Mouse (Mus musculus): ENCODE results near the gene Hmox2.
"Not testable (repeated sequence)": the region's sequence is repeated elsewhere in the genome, so short reads cannot be mapped to it uniquely, and the experiment has no call there.

Gene Hmox2

DNA sequence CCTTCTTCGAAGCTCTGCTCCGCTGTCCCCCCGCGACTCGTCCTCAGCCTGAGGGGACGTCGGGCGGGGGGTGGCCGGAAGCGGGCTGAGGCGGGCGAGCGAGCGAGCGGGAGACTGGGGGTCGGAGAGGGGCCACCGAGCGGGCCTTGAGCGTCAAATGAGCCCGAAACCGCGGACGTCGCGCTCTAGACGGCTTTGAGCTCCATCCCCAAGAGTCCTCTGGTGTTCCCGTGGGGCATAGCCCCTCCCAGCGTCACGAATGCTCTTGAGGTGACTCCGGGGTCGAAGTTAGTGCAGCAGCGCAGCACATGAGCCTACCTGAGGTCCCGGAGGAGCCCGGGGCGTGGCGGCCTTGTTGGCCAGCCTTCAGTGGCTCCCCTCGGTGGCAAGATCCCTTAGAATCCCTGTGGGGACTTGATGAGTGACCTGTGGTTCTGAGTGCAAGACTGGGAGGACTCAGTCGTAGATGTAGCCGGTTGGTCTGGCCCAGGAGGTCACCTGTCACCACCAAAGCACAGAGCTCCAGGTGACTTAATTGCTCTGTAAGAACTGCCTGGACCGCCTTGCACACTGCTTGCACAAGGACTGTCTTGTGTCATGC, 467 bp downstream of the Hmox2 start:
- DNase-seq, result no peak

DNA sequence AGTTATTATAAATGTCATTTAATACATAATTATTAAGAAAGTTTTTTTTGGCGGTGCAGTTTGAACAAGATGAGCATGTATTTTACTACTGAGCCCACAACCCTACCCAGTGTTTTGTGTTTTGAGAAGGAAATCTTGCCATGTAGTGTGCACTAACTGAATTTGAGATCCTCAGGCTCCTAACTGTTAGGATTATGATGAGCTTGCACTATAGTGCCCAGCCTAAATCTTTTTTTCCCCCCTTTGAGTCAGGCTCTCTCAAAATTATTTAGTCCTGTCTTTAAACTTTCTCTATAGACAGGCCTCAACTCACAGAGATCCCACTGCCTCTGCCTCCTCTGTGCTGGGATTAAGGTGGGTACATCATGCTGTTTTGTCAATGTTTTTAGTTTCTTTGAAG, 1.4 kb downstream of the Hmox2 start:
- DNase-seq, result no peak

DNA sequence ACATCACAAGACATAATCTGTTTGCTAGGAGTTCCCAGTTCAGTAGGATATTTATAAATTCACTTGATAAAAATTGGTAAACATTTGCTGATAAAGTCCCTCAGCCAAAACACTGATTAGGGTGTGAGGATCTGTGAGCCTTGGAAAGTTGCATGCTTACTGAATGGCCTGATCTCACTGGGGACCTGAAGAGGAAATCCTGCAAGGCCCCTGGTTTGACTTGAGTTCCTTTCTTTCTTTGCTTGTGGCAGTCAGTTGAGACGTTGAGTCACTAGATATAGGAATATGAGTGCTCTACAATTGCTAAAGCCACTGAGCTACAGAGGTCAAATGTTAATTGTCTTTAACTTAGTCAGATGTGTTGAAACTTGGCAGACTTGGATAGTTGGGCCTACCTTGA, 1.8 kb downstream of the Hmox2 start:
- no peak for DNase-seq

DNA sequence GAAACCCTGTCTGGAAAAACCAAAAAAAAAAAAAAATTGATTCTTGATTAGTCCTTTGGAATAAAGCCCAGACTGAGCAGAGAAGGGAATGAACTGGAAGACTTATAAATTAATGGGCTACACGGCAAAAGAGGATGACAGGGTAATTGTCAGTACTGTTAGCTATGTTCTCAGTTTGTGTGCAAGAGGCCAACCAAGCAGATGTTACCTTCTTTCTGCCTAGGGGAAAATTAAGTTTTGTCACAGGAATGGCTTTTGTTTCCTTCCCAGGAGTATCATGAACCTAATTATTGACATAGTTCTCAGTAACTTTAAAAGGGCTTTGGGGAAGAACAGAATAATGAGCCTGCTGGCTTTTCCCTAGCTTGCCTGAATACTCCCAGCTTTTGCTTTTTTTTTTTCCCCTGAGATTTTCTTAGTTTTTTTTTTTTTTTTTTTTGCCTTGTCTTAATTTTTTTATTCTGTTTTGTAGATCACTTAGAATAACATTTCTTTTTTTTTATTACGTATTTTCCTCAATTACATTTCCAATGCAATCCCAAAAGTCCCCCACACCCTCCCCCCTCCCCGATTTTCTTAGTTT, 4.7 kb downstream of the Hmox2 start:
- DNase-seq, result no peak

DNA sequence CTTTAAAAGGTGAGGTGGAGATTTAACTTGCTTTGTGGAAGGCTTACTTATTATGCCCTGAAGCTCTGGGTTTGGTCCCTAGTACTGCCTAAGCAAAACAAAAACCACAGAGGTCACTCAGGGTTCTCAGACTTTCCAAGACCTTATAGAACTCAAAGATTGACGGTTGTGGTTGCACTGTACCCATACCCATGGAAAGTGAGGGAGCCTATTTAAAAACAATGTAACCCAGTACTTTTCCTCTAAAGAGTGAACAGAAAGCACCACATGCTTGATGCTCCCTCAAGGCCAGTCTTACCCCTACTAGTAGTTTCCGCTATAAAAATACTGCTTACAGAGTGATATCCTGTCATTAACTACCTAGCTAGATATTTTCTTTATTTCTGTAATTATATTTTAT, 10.1 kb downstream of the Hmox2 start:
- no peak for DNase-seq

DNA sequence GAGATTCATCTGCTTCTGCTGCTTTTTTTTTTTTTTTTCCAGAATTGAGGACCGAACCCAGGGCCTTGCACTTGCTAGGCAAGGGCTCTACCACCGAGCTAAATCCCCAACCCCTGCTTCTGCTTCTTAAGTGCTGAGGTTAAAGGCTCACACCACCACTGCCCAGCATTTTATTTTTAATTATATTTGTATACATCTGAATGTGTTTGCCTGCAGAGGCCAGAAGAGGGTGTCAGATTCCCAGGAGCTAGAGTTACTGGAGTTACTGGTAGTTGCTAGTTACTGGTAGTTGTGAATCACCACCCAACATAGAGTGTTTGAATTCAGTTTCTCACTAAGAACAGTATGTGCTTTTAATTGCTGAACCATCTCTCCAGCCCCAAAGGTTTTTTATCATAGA, 13.8 kb downstream of the Hmox2 start:
- no peak for DNase-seq

DNA sequence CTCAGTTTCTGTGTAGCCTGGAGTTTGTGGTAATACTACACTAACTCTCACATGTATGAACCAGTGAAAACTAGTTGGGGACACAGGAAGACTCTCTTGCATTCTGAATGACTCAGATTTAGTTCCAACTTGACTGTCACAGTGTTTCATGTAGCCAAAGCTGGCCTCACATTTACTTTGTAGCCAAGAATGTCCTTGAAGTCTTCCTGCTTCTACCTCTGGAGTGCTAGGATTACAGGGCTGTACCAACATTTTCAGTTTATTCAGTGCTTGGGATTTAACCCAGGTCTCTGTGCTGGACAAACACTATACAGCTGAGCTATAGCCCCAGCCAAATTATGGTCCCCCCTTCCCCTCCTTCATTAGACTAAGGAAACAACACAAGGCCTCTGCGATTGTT, 16.0 kb downstream of the Hmox2 start:
- no peak for DNase-seq

DNA sequence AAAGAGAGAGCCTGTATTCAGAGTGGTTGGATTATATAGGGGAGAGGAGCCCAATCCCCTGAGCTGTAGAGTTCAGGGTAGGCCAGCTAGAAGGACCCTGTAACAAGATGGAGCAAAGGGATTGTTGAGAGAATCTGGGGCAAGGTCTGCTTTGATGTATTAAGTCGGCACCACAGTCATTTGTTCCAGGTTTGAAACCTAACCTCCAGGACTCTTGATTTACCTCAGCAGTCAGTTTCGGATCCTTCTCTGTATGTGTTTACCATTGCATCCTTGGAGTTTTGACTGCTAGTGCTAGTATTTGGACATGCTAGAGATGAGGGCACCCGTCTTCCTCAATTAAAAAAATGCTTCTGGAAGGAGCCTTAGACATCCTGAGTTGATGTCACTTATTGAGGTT, 26.0 kb downstream of the Hmox2 start:
- DNase-seq, result no peak

DNA sequence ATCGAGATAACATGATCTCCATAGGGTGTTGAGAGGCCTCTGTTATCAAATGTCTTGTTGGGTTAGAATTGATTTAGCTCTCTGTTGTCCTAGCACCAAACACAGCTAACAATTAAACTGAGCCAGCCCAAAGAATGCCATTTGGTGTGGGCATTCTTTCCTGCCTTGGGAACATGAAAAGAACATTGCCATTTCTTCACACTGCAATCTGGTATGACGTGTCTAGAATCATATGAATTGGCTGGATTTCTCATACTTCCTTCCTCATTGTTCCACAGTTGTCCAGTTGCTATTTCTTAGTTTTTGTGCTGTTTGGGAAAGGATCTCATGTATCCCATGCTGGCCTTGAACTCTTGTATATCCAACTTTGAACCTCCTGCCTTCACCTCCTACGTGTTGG, 27.9 kb downstream of the Hmox2 start:
- no peak for DNase-seq

DNA sequence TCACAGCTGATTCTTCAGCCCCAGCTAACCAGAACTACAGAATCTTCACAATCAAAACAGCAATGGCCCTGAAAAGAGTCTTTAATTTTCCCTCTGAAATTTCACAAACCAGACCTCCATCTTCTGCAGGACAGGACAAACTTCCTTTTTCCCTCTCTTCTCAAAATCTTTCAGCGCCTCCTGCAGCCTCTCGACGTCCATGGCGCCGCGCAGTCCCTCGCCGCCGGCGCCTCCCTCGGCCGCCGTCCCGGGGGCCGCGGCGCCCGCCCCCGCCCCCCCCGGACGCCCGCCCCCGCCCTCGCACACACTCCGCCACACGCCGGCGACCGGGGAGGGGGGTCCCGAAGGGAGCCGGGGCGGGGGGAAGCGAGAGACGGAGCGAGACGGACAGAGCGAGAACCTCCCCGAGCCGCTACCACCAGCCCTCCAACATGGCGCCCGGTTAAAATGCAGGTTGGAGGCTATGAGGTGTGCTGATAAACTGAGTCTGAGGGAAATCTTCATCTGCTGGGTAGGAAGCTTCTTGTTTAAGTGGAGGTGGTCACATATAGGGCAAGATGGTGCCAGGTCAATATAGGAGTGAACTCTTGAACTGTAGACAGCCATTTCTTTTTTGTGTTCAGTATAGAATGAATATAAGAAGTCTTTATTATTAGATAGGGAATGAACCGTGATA, 30.6 kb downstream of the Hmox2 start:
- not testable (repeated sequence) for DNase-seq

DNA sequence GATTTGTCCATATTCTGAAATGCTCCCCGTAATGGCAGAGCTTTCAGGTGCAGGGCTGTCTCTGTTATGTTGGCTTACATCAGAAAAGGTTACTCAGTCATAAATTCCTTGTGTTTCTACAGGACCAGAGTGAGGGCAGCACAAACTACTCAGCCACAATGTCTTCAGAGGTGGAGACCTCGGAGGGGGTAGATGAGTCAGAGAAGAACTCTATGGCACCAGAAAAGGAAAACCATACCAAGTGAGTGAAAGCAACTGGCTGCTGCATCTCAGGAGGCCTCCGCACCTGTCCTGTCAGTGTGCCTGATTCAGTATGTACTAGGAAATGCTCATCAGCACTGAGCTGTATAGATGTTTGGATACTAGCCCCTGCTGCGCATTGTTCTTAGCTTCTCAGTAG, 36.3 kb downstream of the Hmox2 start:
- DNase-seq, result no peak

DNA sequence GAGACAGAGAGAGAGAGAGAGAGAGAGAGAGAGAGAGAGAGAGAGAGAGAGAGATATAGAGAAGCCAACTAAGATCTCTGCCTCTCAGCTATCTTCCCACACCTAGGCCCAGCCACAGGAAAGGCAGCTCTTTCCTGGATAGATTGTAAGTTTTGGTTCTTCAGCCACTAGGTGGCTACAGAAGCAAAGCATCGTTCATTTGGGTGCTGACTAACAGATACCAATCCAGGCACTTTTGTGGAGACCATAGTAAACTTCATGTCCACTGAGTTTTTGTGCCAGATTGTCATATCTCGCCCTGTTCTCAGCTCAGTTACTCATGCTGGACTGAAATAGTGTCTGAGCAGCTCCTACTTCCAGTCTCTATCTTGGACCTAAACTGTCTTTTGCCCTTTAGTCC, 37.1 kb downstream of the Hmox2 start:
- DNase-seq, result peak in 1 of 2 experiments; percentile 41

DNA sequence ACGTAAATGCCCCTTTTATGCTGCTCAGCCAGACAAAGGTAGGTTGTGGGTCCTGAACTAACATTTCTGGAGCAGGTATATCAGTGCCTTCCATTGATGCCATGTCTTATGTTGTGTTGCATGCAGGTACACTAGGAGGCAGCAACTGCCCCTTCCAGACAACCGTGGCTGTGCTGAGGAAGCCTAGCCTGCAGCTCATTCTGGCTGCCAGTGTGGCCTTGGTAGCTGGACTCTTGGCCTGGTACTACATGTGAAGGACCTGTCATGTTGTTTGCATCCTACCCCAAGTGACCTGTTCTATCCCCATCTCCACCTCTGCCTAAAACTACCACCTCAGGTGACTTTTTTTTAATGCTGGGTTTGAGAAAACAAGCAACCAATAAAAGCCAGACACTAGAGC, 39.7 kb downstream of the Hmox2 start:
- no peak for DNase-seq

DNA sequence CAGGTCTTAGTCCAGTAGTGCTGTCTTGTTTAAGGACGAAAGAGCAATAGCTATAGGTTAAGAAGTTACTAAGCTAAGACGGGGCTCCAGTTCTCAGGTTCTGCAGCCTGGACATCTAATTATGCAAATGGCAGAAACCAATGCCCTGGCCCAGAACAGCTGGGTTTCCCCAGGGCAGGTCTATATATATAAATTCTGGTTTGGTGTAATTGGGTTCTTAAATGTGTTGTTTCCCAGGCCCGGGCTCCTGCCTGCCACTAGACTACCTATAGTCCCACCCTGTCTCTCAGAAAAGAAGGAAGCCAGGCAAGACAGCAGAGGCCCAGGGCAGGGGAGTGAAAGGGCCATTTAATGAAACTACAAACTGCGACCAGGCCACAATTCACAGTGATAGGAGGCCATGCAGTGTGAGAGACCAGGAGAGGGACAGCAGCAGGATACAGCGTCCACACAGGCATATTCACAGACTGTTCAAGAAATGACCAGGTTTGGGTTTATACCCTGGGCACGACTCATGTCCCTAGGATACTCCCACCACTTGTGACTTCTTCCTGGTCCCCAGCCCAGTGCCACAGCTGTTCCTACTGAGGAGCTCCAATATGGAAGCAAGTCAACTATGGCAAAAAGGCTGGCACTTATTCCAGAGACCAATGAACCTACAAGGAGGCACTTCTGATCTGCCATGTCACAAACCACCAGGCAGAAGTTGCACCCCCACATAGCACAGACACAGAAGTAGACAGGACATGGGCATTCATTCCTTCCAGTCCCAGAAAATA, 41.0 kb downstream of the Hmox2 start:
- DNase-seq, result no peak

DNA sequence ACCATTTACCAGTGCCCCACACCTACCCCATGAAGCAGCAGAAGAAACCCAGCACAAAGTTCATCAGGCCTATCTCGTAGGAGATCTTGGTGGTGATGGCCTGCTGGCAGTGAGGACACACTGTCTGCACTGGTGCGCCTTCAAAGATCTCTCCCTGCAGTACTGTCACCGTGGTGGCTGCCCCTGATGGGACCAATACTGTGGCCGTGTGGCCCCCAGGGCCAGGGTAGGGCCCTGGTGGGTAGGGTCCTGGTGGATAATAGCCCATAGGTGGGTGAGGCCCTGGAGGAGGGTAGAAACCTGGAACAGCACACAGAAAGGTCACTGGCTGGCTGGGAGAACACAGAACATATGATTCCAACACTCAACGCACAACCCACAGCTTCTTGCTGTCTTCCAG, 42.6 kb downstream of the Hmox2 start:
- DNase-seq, result no peak

DNA sequence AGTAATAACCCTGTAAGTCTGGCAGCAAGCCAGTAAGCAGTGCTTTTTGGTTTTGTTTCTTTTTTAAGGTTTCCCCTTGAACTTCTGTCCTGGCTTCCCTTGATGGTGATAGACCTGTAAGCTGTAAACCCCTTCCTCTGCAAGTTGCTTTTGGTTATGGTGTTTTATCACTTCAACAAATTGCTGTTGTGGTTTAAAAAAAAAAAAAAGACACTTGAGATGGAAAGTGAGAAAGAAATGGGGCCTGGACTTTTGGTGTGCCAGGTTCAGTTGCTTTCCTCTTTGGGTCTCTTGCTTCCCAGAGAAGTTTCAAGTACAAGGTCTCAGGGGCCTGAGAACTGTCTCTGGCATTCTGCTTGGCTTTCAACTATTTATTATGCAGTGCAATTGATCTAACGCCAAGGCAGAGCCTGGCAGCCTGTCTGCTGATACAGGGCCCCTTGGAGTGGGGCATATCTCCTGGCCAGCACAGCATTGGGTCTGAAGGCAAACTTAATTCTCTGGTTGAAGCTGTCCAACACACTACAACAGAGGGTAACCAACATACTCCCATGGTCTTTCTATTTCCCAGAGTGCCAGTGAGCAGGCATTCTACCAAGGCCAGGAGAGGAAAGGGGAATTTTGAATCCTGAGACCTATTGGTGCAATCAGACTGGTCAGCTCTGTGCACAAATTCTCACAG, 47.3 kb downstream of the Hmox2 start:
- no peak for DNase-seq

DNA sequence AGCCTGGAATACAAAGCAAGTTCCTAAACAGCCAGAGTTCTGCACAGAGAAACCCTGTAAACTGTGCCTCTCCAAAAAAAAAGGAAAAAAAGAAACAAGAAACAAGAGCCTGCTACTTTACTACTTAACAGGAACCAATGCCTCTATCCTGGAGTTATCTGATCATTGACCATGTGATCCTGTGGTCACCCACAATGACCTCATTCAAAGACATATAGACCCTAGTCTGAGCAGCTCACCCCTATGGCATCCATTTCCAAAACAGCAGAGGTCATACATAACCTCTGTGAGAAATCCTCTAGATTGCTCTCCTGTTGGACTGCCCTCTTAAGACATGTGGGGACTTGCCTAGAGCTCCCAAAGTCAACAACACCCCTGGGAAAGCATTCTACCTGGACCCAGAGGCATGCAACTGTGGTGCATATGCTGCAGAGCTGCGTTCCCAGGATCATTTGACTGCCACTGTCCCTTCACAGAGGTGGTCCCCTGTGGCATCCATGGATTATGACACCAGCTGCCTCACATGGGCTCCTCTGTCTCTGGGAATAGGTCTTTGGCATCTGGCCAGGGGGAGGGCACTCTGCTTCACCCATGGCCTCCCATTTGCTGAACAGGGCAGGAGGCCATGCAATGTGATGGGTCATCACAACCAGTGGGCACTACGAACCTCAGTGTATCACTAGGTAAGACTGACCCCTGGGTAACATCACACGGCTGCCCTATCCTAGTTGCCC, 51.2 kb downstream of the Hmox2 start:
- DNase-seq, result no peak

DNA sequence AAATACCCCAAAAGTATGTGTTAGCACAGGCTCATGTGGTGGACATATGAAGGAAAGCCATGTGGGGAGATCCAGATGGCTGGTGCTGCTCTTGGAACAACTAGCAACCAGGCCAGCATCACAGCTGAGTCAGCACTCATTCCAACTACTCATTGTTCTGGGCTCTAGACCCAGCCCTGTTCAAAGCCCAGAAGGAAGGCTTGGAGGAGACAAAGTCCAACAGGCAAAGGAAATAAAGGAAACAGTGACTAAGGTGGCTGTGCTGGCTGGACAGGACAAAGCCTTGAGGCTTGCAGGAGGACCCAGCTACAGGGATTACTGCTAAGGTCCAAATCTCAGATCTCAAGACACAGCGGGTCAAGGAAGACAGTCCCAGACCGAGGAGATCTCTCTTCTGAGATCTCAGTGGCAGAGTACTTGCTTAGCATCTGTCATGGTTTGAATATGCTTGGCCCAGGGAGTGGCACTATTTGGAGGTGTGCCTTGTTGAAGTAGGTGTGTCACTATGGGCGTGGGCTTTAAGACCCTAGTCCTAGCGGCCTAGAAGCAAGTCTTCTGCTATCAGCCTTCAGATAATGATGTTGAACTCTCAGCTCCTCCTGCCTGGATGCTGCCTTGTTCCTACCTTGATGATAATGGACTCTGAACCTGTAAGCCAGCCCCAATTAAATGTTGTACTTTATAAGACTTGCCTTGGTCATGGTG, 51.9 kb downstream of the Hmox2 start:
- DNase-seq, result no peak

DNA sequence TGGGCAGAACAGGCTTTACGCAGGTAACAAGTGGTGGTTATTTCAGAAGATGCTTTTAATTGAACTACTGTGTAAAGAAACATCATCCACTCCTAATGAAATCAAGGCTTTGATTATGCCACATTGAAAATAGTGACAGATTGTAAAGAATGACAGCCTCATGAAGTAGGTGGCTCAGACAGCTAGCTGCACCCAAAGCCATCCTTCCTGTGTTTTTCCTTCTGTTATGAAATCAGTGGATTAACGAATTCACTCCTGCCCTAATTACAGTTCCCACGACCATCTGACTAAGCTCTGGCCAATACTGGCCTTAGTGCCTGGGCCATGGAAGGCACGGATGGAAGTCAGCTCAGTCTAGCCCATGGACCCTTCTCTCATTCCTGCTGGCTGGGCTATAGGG, 52.8 kb downstream of the Hmox2 start:
- DNase-seq, result no peak

DNA sequence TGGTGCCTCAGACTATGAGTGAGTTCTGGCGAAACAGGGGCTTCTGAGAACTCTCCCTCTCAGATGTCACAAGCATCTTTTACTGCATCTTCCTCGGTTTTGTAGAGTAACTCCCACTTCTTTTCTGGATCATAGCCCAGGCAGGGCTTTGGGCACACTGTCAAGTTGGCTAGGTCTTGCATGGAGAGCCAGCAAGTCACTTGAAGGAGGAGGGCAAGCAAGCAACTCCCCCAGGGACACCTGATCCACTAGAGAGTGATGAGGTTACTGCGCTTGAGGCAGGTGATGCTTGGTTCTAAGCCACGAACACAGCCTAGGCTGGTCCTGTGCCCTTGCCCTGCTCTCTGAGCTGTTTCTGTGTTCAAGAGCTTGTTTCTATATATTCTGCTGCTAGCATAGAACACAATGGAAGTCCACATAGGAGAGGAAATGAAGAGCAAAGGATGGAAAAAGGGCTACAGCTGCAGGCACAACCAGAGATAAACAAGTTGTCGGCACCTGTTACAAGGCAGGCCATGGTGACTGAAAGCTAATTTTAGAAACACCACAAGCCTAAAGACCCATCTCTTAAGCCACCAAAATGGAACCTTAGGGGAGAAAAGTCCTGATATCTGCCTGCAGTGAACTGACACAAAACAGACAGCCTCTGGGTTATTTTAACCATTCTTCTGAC, 55.5 kb downstream of the Hmox2 start:
- DNase-seq, result peak; percentile 65 to 67

DNA sequence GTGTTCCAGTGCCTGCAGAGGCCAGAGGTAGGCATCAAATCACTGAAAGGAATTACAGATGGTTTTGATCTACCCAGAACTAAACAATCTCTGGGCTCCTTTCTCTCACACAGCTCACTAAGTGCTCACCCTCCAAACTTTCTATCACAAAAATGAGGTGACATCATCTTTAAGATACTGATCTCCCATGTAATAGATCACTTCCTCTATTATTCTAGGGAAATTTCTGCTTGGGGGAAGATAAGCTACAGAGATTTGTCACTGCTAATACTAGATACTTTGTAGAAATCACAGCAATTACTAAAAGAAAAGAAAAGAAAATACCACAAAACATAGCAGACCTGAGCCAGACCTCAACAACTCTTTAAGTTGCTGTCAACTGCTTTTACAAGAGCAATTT, 56.4 kb downstream of the Hmox2 start:
- DNase-seq, result no peak
